Mouse (Mus musculus) CD8-positive naive resting alpha-beta T cell, adult 2 months (primary cell): ENCODE results near the gene BC030867.
A peak's percentile ranks its signal among the peaks of the same experiment; 100 is the strongest.

Source experiments
- DNase-seq, 2 experiments: peaks; one replicate each; pipeline ENCODE4 v3.0.0; 2022; ENCODE audit warnings: low read depth in 2 of 2, low spot score in 2 of 2

The BC030867 gene

GRCm38 (mm10) chr11:102289511-102290100 lies 40.9 kb downstream of the BC030867 start:
- DNase-seq, result no peak

- no peak for DNase-seq
These were observed 41.5 kb downstream of the BC030867 start for GRCm38 (mm10) chr11:102290141-102290540.

GRCm38 (mm10) chr11:102291051-102291535 lies 42.4 kb downstream of the BC030867 start:
- no peak for DNase-seq

- DNase-seq, result no peak
These were observed 45.3 kb downstream of the BC030867 start for GRCm38 (mm10) chr11:102293971-102294370.

GRCm38 (mm10) chr11:102294416-102294815 lies 45.7 kb downstream of the BC030867 start:
- DNase-seq, result no peak

GRCm38 (mm10) chr11:102294887-102295597 lies 46.4 kb downstream of the BC030867 start:
- DNase-seq, result no peak

GRCm38 (mm10) chr11:102295598-102296471 lies 47.2 kb downstream of the BC030867 start:
- DNase-seq, result peak; percentile 65 to 75

GRCm38 (mm10) chr11:102296491-102297472 lies 48.1 kb downstream of the BC030867 start, which contains the start of gene Atxn7l3:
Gene Atxn7l3 (minus strand): TSS chr11:102296631.
- DNase-seq, result peak; percentile 95 to 96

- DNase-seq, result peak in 1 of 2 experiments; percentile 28
These were observed 49.2 kb downstream of the BC030867 start for GRCm38 (mm10) chr11:102297577-102298556.

- DNase-seq, result peak; percentile 60 to 79
These were observed 51.2 kb downstream of the BC030867 start for GRCm38 (mm10) chr11:102299839-102300238.

- no peak for DNase-seq
These were observed 55.5 kb downstream of the BC030867 start for GRCm38 (mm10) chr11:102304141-102304540.

GRCm38 (mm10) chr11:102305359-102305758 lies 56.7 kb downstream of the BC030867 start:
- no peak for DNase-seq

GRCm38 (mm10) chr11:102308104-102308503 lies 59.4 kb downstream of the BC030867 start:
- DNase-seq, result no peak

GRCm38 (mm10) chr11:102308979-102309378 lies 60.3 kb downstream of the BC030867 start:
- peak; percentile 97 for DNase-seq

- DNase-seq, result no peak
These were observed 61.3 kb downstream of the BC030867 start for GRCm38 (mm10) chr11:102309821-102310617.

- no peak for DNase-seq
These were observed 62.4 kb downstream of the BC030867 start for GRCm38 (mm10) chr11:102310768-102311695.

GRCm38 (mm10) chr11:102311966-102312365 lies 63.3 kb downstream of the BC030867 start:
- no peak for DNase-seq
